In genomic region chr9:104063244-104063961, GRCm38 (mm10) we compare ENCODE assay signal across 8 mouse cellular contexts. TPM values are rescaled to one million over a fixed set of nuclear protein-coding genes. Genes with fewer than 3 reads are reported as not detected.
DNase-seq lines count a peak whose midpoint lies in the region; ATAC-seq lines count a peak whose summit lies in the region.

TSS of gene Acad11 (plus strand) at chr9:104063377.

- under 1% methylated on average over 30 of the region's 30 CpGs for WGBS in hindbrain, embryonic 16.5 days
- under 1% methylated on average over 27 of the region's 30 CpGs for WGBS in macrophage (ENCODE audit: missing documents)

- H3K79me2 ChIP-seq in macrophage (ENCODE audit: inconsistent target), result peaks cover 34% of the 10 kb centered on the region

- peaks cover 4% of the 10 kb centered on the region; the same call in 1 of the 2 replicates for H3K36me3 ChIP-seq in hindbrain, embryonic 16.5 days (ENCODE audit: control insufficient read depth, insufficient read depth, low read length)
- H3K36me3 ChIP-seq in macrophage (ENCODE audit: inconsistent target), result no peaks in the 10 kb centered on the region; the same call in 1 of the 2 replicates

- H3K27me3 ChIP-seq in hindbrain, embryonic 16.5 days (replicated peaks; ENCODE audit: control insufficient read depth, insufficient read depth, low read length), result no peaks in the 10 kb centered on the region

- peak within 1 kb of the TSS; percentile 100 for H3K4me3 ChIP-seq in hindbrain, embryonic 16.5 days (ENCODE audit: low read length)
- peak within 1 kb of the TSS; percentile 80 for H3K4me3 ChIP-seq in macrophage (ENCODE audit: inconsistent target)

- no peaks in the 10 kb centered on the region for H3K9me3 ChIP-seq in hindbrain, embryonic 16.5 days (ENCODE audit: control insufficient read depth, low read length)

- H3K9ac ChIP-seq in hindbrain, embryonic 16.5 days (ENCODE audit: low read depth, low read length), result peak within 1 kb of the TSS; percentile 96

- peak within 1 kb of the TSS; percentile 86 for H3K4me2 ChIP-seq in hindbrain, embryonic 16.5 days (ENCODE audit: low read length)

- ATAC-seq in hindbrain, embryonic 16.5 days, result peak; percentile 98

- H3K27ac ChIP-seq in hindbrain, embryonic 16.5 days (ENCODE audit: low read depth, low read length), result peak within 1 kb of the TSS; percentile 78
- H3K27ac ChIP-seq in macrophage, result peak within 1 kb of the TSS; percentile 88

- peak; percentile 87 for DNase-seq in T-cell, adult 2 months (ENCODE audit: low spot score)
- peak; percentile 82 to 94 for DNase-seq in cerebellum, postnatal 36 days
- DNase-seq in gastrocnemius, adult 18-20 months (ENCODE audit: low spot score), result peak; percentile 82
- peak; percentile 75 to 83 for DNase-seq in left cerebral cortex, adult 18-20 months (ENCODE audit: low spot score in 2 of 2)
- peak; percentile 86 for DNase-seq in right cerebral cortex, adult 18-20 months
- peak; percentile 35 for DNase-seq in urinary bladder, postnatal 10 days (ENCODE audit: low spot score)

- H3K4me1 ChIP-seq in hindbrain, embryonic 16.5 days (ENCODE audit: control insufficient read depth, insufficient read depth, low read depth, low read length), result peaks cover 17% of the 10 kb centered on the region

RNA-seq across cellular contexts. Expression of gene Acad11, which starts in this region (rescaled TPM):
- total RNA-seq in gastrocnemius, adult 18-20 months (2021), result 10 to 100 TPM; 48.3 to 51.8 TPM
- 8.1 and 8.9 TPM in 2 replicates for polyA plus RNA-seq in hindbrain, embryonic 16.5 days (2015; fragmentation: Nextera tagmentation; extraction: Ambion mirVana)
- 10 to 100 TPM; 20.3 to 22.7 TPM for total RNA-seq in left cerebral cortex, adult 18-20 months (2021)
- total RNA-seq in macrophage (2018; cell fraction: chromatin; rRNA removed), result 10 to 100 TPM in 20 of 26 experiments, 1 to 10 TPM in 6; 5.7 to 35.8 (median 21.8) TPM
- 10 to 100 TPM in 12 of 26 experiments, 1 to 10 TPM in 14; 7.0 to 11.9 (median 9.9) TPM for total RNA-seq in macrophage (2018; cell fraction: cytosol; rRNA removed)
- 10 to 100 TPM in 16 of 26 experiments, 1 to 10 TPM in 10; 4.2 to 21.2 (median 11.9) TPM for total RNA-seq in macrophage (2018; cell fraction: nucleus; rRNA removed)
- 8.3 to 8.7 TPM (median 8.7 TPM) in 3 replicates for polyA plus RNA-seq in macrophage (2018)

Comparison
In these comparisons a context has a peak if more than half of its experiments do, and no peak if none do; other contexts are left out.
1. Peak in every context shown above with its lines: DNase-seq, ATAC-seq, H3K4me3 ChIP-seq and H3K27ac ChIP-seq.
2. DNase-seq: peak in every context shown above with its lines; median percentile 88 in cerebellum, postnatal 36 days; 87 in T-cell, adult 2 months; 86 in right cerebral cortex, adult 18-20 months; 82 in gastrocnemius, adult 18-20 months; 79 in left cerebral cortex, adult 18-20 months; 35 in urinary bladder, postnatal 10 days.